Mouse (Mus musculus): Measurements from ENCODE around the gene Zfp629. TPM values are rescaled to one million over a fixed set of nuclear protein-coding genes. Genes with fewer than 3 reads are reported as not detected.
"Not testable (repeated sequence)": the region's sequence is repeated elsewhere in the genome, so short reads cannot be mapped to it uniquely, and the experiment has no call there.

The Zfp629 gene
- 11.4 and 11.9 TPM in 2 replicates for polyA plus RNA-seq (2015; fragmentation: Nextera tagmentation; extraction: Ambion mirVana)

DNA sequence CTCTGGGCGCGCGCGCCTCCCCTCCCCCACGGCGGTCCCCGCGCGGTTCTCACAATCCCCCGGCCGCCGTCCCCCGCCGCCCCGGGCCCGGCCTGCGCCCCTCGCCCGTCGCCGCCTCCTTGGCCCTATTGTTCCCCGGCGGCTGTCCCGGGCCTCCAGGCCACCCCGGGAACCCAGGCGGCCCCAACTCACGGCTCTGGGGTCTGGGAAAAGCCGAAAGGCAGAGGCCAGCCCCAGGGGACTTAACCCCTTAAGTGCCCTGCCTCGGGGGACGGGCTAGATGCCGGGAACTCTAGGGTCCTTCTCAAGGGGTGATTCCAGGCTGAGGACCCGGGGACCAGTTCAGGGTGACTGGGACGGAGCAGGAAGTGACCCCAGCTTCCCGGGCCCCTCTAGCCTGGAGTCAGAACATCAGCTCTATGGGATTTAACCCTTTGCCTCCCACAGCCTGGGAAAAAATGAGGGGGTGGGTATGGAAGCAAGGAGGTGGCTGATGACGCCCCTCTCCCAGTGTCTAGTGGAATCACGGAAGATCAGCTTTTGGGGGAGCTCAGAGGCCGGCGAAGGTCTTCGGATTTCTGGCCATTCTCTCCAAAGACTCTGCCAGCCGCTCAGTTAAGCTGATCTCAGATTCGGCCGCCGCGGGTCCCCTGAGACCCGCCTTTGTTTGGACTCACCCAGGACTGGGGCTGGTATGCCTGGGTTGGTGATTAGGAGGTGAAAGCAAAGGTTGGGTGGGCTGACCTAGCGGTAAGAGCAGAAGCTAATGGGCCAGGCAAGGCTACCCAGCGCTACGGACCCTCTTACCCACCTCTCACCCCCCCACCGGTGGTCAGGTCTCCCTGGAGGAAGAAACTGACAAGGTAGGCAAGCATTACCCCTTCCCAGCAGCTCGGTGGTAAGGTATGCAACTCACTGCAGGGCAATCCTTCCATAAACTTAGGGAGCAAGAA is at the start of gene Zfp629:
TSS of gene Zfp629 (minus strand) at position 907 of the 953 bp plus-strand sequence.
- Histone ChIP-seq H3K4me3 (replicated peaks) (peak within 1 kb of the TSS; percentile 99), H3K9me3 (replicated peaks) (no peaks in the 10 kb centered on the region), H3K36me3 (peaks cover 27% of the 10 kb centered on the region), H3K27ac (replicated peaks) (peak within 1 kb of the TSS; percentile 78), H3K9ac (peak within 1 kb of the TSS; percentile 93), H3K4me1 (peaks cover 14% of the 10 kb centered on the region), H3K27me3 (no peaks in the 10 kb centered on the region), H3K4me2 (replicated peaks) (peak within 1 kb of the TSS; percentile 68)
- under 1% methylated on average over 49 of the region's 50 CpGs for WGBS
- ATAC-seq (ENCODE audit: insufficient number of reproducible peaks, low FRiP score, low TSS enrichment, low read depth): peak; percentile 85

DNA sequence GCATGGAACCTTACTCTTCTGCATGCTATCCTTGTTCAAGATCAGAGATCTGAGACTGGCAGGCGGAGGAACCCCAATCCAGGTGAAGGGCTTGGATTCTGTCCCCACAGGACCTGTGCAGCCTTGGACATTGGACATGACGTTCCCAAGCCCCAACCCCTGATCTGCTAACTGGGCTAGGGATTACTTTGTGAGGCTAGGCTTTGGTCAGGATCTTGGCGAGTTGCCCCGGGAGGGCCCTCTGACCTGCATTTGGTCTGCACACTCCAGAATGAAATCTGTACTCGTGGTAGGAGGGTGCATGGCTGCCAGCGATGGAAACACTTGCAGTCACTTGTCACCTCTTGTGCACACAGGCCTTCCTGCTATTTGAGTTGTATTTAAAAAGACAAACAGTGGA is 47.3 kb upstream of the Zfp629 start:
- ATAC-seq (ENCODE audit: insufficient number of reproducible peaks, low FRiP score, low TSS enrichment, low read depth): no peak
- H3K9ac ChIP-seq: no peak overlapping the region
- 89% methylated on average over 6 of the region's 6 CpGs for WGBS

DNA sequence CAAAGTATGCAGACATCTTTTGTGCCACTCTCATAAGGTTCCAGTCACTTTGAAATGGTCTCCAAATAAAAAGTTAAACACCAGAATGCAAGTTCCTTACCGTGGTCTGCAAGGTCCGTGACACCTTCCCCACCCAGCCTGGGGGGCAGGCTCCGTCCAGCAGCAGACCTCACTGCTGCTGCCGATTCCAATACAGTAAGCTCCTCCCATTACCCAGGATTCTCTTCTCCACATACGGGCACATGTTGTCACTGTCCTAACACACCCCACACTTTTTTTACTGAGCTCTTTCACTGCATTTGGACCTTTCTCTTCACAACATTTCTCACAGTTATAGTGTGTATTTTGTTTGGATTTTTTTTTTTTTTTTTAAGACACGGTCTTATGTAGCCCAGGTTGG is 46.2 kb upstream of the Zfp629 start:
- 77% methylated on average over 6 of the region's 6 CpGs for WGBS
- Histone ChIP-seq H3K4me1 (no peaks in the 10 kb centered on the region), H3K4me3 (replicated peaks) (no peak overlapping the region), H3K27me3 (no peaks in the 10 kb centered on the region), H3K9me3 (replicated peaks) (no peaks in the 10 kb centered on the region), H3K36me3 (peaks cover 38% of the 10 kb centered on the region), H3K4me2 (replicated peaks) (no peak overlapping the region), H3K9ac (no peak overlapping the region), H3K27ac (replicated peaks) (no peak overlapping the region)
- ATAC-seq (ENCODE audit: insufficient number of reproducible peaks, low FRiP score, low TSS enrichment, low read depth): no peak

More for the DNA sequence above, 47.3 kb upstream of the Zfp629 start:
- H3K27ac ChIP-seq (replicated peaks): no peak overlapping the region
- no peaks in the 10 kb centered on the region for H3K9me3 ChIP-seq (replicated peaks)
- H3K36me3 ChIP-seq: peaks cover 38% of the 10 kb centered on the region
- no peaks in the 10 kb centered on the region for H3K27me3 ChIP-seq
- no peaks in the 10 kb centered on the region for H3K4me1 ChIP-seq
- no peak overlapping the region for H3K4me3 ChIP-seq (replicated peaks)
- H3K4me2 ChIP-seq (replicated peaks): no peak overlapping the region

DNA sequence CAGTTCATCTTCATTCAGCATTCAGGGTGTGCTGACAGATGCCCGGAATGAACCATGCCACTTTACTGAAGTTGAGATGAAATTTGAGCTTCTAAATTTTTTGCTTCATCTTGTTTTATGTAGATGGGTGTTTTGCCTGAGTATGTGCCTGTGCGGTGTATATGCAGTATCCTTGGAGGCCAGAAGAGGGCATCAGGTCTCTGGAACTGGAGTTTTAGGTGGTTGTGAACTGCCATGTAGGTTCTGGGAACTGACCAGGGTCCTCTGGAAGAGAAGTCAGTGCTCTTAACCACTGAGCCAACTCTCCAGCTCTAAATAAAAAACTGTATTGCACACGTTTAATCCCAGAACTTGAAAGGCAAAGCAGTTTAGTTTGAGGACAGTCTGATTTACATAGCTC is 45.3 kb upstream of the Zfp629 start:
- peaks cover 29% of the 10 kb centered on the region for H3K36me3 ChIP-seq
- no peaks in the 10 kb centered on the region for H3K4me1 ChIP-seq
- H3K9ac ChIP-seq: no peak overlapping the region
- no peak overlapping the region for H3K4me3 ChIP-seq (replicated peaks)
- ATAC-seq (ENCODE audit: insufficient number of reproducible peaks, low FRiP score, low TSS enrichment, low read depth): no peak
- H3K9me3 ChIP-seq (replicated peaks): no peaks in the 10 kb centered on the region
- H3K27me3 ChIP-seq: no peaks in the 10 kb centered on the region
- 79% methylated on average over 3 of the region's 3 CpGs for WGBS
- no peak overlapping the region for H3K4me2 ChIP-seq (replicated peaks)
- no peak overlapping the region for H3K27ac ChIP-seq (replicated peaks)

DNA sequence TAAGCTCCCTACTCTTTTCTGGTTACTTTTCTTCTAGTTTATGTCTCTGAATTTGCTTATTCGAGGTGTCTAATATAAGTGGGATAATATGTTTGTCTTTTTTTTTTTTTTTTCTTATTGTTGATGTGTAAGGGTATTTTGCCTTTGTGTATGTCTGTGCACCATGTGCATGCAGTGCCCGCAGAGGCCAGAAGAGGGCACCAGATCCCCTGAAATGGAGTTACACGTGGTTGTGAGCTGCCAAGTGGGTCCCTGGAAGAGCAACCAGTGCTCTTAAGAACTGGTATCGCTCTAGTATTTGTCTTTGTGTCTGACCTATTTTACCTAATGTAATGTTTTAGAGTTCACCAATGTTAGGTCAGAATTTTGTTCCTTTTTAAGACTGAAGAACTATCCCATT is 41.3 kb upstream of the Zfp629 start:
- no peaks in the 10 kb centered on the region for H3K27me3 ChIP-seq
- H3K36me3 ChIP-seq: 0 out of 2 replicates have a peak, but pooled peaks cover 7% of the 10 kb centered on the region
- WGBS: 40% methylated on average over 4 of the region's 4 CpGs
- H3K4me1 ChIP-seq: no peaks in the 10 kb centered on the region
- no peak overlapping the region for H3K4me3 ChIP-seq (replicated peaks)
- no peak overlapping the region for H3K27ac ChIP-seq (replicated peaks)
- ATAC-seq (ENCODE audit: insufficient number of reproducible peaks, low FRiP score, low TSS enrichment, low read depth): no peak
- no peak overlapping the region for H3K4me2 ChIP-seq (replicated peaks)
- H3K9ac ChIP-seq: no peak overlapping the region
- H3K9me3 ChIP-seq (replicated peaks): no peaks in the 10 kb centered on the region

DNA sequence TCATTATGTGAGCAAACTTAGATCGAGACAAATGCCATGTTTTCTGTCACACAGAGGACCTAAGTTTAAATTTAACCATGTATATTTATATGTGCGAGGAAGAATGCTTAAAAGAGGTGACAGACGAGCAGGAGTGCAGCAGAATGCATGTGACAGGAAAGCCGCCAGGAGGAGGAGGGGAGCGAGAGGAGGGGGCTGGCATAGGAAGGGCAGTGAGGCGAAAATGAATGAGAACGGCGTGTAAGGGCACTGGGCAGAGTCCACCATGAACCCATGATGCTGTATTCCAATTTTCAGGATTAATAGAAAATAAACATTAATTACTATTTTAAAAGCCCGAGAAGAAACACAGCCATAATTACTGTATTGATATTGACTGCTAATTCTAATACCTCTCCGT is 38.7 kb upstream of the Zfp629 start:
- H3K27ac ChIP-seq (replicated peaks): no peak overlapping the region
- no peaks in the 10 kb centered on the region for H3K4me1 ChIP-seq
- no peaks in the 10 kb centered on the region for H3K9me3 ChIP-seq (replicated peaks)
- 71% methylated on average over 10 of the region's 10 CpGs for WGBS
- no peak overlapping the region for H3K4me2 ChIP-seq (replicated peaks)
- H3K27me3 ChIP-seq: no peaks in the 10 kb centered on the region
- H3K36me3 ChIP-seq: no peaks in the 10 kb centered on the region
- H3K4me3 ChIP-seq (replicated peaks): no peak overlapping the region
- no peak overlapping the region for H3K9ac ChIP-seq
- ATAC-seq (ENCODE audit: insufficient number of reproducible peaks, low FRiP score, low TSS enrichment, low read depth): no peak

DNA sequence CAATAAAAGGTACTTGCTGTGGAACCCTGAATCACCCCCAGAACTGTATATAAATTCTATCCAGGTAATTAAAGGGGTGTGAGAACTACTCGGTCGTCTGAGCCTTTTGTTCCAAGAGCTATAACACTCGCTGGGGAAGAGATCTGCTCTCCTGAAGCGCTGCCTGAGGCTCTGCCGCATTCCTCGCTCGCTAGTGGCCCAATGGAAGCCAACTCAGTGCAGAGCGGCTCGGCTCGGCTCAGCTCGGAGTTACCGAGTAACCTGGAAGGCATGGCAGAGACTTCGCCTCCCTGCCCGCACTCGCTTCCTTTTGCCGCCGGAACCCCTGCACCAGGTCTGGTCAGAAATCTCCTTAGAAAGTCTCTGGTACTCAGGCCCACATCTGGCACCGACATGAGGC is 36.5 kb upstream of the Zfp629 start:
- no peaks in the 10 kb centered on the region for H3K4me1 ChIP-seq
- H3K27me3 ChIP-seq: no peaks in the 10 kb centered on the region
- H3K9ac ChIP-seq: no peak overlapping the region
- WGBS: 5% methylated on average over 18 of the region's 18 CpGs
- no peak overlapping the region for H3K27ac ChIP-seq (replicated peaks)
- no peaks in the 10 kb centered on the region for H3K36me3 ChIP-seq
- H3K4me3 ChIP-seq (replicated peaks): peak overlapping the region; percentile 18
- no peaks in the 10 kb centered on the region for H3K9me3 ChIP-seq (replicated peaks)
- peak overlapping the region; percentile 43 for H3K4me2 ChIP-seq (replicated peaks)
- ATAC-seq (ENCODE audit: insufficient number of reproducible peaks, low FRiP score, low TSS enrichment, low read depth): 0 out of 2 replicates have a peak, but pooled peaks have one; percentile 39

DNA sequence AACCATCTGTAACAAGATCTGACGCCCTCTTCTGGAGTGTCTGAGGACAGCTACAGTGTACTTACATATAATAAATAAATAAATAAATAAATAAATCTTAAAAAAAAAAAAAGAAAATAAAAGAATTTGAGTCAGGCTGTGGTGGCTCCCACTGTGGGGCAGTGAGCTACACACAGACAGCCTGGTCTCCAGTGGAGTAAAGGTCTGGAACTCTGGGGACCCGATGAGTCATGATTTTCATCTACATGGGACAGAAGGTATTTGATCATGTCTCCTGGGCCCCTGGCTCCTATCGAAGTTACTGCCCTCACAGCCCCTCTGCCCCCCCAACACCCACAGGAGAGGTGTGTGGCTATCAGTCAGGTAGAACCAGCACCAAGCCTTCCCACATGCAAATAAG is 36.0 kb upstream of the Zfp629 start:
- no peaks in the 10 kb centered on the region for H3K9me3 ChIP-seq (replicated peaks)
- peak overlapping the region; percentile 43 for H3K4me2 ChIP-seq (replicated peaks)
- ATAC-seq (ENCODE audit: insufficient number of reproducible peaks, low FRiP score, low TSS enrichment, low read depth): no peak
- WGBS: 73% methylated on average over 2 of the region's 3 CpGs
- no peaks in the 10 kb centered on the region for H3K36me3 ChIP-seq
- H3K9ac ChIP-seq: no peak overlapping the region
- no peaks in the 10 kb centered on the region for H3K27me3 ChIP-seq
- 0 out of 2 replicates have a peak overlapping the region, but pooled peaks have one; percentile 18 for H3K4me3 ChIP-seq (replicated peaks)
- H3K27ac ChIP-seq (replicated peaks): no peak overlapping the region
- H3K4me1 ChIP-seq: no peaks in the 10 kb centered on the region

DNA sequence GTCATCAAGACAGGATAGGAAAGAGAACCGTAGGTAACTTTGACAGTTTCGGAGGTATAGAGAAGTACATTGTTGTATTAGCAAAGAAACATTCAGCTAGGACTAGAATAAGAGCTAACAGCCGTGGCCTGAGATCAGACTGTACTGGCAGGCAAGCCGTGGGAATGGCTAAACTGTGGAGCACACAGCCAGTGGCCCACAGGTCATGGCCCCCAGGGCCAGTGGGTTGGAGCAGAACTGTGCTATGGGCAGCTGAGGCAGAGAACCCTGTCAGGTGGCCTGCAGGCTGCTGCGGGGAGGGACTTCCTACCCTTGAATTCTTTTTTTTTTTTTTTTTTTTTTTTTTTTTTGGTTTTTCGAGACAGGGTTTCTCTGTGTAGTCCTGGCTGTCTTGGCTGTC is 33.6 kb upstream of the Zfp629 start:
- Histone ChIP-seq H3K27ac (replicated peaks) (no peak overlapping the region), H3K36me3 (no peaks in the 10 kb centered on the region), H3K4me2 (replicated peaks) (no peak overlapping the region), H3K4me1 (no peaks in the 10 kb centered on the region), H3K9me3 (replicated peaks) (no peaks in the 10 kb centered on the region), H3K4me3 (replicated peaks) (no peak overlapping the region), H3K9ac (no peak overlapping the region), H3K27me3 (no peaks in the 10 kb centered on the region)
- WGBS: 75% methylated on average over 6 of the region's 6 CpGs
- ATAC-seq (ENCODE audit: insufficient number of reproducible peaks, low FRiP score, low TSS enrichment, low read depth): no peak

DNA sequence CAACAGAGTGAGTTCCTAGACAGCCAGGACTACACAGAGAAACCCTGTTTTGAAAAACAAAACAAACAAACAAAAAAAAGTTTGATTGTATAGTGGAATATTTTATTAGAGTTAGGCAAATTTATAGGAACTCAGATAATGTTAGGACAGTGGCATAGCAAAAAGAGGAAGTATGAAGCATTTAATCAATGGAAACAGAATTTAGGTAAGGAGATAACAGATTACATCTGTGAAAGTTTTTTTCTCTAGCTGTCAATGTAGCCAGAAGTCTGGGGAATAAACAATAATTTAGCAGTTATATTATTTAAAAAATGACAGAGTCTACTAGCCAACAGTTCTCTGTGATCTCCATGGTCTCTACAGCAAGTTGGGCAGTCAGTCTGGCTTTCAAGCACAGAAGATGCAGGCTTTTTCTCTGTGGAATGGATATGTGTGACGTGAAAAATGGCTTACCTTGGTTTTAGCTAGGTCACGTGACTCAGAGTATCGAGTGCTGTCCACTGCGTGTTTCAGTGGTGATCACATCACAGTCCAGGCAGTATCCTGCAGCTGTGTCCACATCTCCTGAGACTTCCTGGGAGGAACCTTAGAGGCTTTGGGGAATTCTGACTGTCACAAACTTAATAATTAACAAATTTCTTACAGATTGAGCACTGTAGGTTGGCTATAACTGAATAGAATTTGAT is 33.1 kb upstream of the Zfp629 start:
- 66% methylated on average over 4 of the region's 4 CpGs for WGBS
- H3K27me3 ChIP-seq: no peaks in the 10 kb centered on the region
- ATAC-seq (ENCODE audit: insufficient number of reproducible peaks, low FRiP score, low TSS enrichment, low read depth): no peak

DNA sequence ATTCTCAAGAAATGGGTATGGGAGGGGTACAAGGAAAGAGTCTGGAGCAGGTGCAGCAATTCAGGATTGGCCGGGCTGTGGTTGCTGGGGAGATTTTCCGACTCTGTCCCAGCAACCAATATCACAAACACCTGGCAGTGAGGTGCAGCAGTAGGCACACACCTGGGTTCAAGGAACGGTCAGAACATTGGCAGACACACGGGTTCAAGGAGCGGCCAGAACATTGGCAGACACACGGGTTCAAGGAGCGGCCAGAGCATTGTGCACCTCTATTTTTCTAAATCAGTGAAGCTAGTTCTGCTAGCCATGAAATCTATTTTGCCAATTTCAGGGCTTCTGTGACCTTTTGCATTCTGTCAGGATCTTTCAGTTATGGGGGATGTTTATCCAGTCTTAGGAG is 32.0 kb upstream of the Zfp629 start:
- ATAC-seq (ENCODE audit: insufficient number of reproducible peaks, low FRiP score, low TSS enrichment, low read depth); H3K36me3 ChIP-seq; H3K9ac ChIP-seq; H3K27me3 ChIP-seq; H3K4me1 ChIP-seq; H3K9me3 ChIP-seq (replicated peaks); H3K4me3 ChIP-seq (replicated peaks); H3K27ac ChIP-seq (replicated peaks); H3K4me2 ChIP-seq (replicated peaks): not testable (repeated sequence)
- 88% methylated on average over 7 of the region's 7 CpGs for WGBS

More for the DNA sequence above, 33.1 kb upstream of the Zfp629 start:
- H3K4me2 ChIP-seq (replicated peaks): no peak overlapping the region
- H3K9ac ChIP-seq: no peak overlapping the region
- H3K4me3 ChIP-seq (replicated peaks): no peak overlapping the region
- H3K36me3 ChIP-seq: no peaks in the 10 kb centered on the region
- H3K27ac ChIP-seq (replicated peaks): no peak overlapping the region
- no peaks in the 10 kb centered on the region for H3K4me1 ChIP-seq
- H3K9me3 ChIP-seq (replicated peaks): no peaks in the 10 kb centered on the region

Data from embryonic facial prominence, embryonic 15.5 days (tissue).